Mouse (Mus musculus) lung, postnatal 0 days (tissue): Measurements from ENCODE around the gene B430218F22Rik. TPM values are rescaled to one million over a fixed set of nuclear protein-coding genes. Genes with fewer than 3 reads are reported as not detected.
"Not testable (repeated sequence)": the region's sequence is repeated elsewhere in the genome, so short reads cannot be mapped to it uniquely, and the experiment has no call there.

ENCODE experiments used
- ATAC-seq: fragments of 200-750 bp; cut with Nextera tagmentation; 2 replicates; pipeline ENCODE4 v1.8.0; 2017; ENCODE audit warnings: moderate library complexity
- DNase-seq: peaks from one replicate; pipeline ENCODE4 v3.0.0-alpha.2; 2016; ENCODE audit warnings: low spot score
- H3K27ac ChIP-seq: fragments of 300-500 bp; sonication (generic); 2 replicates; pipeline ENCODE4 v1.5.1; 2014; ENCODE audit warnings: antibody characterized with exemption, mild to moderate bottlenecking, low read length, mixed read lengths
- H3K27me3 ChIP-seq: fragments of 300-500 bp; sonication (generic); replicated peaks from 2 replicates; pipeline ENCODE4 v1.6.1; 2014; ENCODE audit warnings: low read length, mixed read lengths; ENCODE audit not compliant: insufficient read depth
- H3K36me3 ChIP-seq: fragments of 300-500 bp; sonication (generic); 2 replicates; pipeline ENCODE4 v1.6.1; 2014; ENCODE audit warnings: low read length, mixed read lengths; ENCODE audit not compliant: insufficient read depth
- H3K4me1 ChIP-seq: fragments of 300-500 bp; sonication (generic); 2 replicates; pipeline ENCODE4 v1.6.1; 2014; ENCODE audit warnings: antibody characterized with exemption, low read depth, low read length, mixed read lengths; ENCODE audit not compliant: insufficient read depth
- H3K4me2 ChIP-seq: fragments of 300-500 bp; sonication (generic); replicated peaks from 2 replicates; pipeline ENCODE4 v1.6.1; 2014; ENCODE audit warnings: low read depth, mild to moderate bottlenecking, low read length, moderate library complexity, mixed read lengths
- H3K4me3 ChIP-seq: fragments of 300-500 bp; sonication (generic); 2 replicates; pipeline ENCODE4 v1.5.1; 2014; ENCODE audit warnings: low read depth, low read length
- H3K9ac ChIP-seq: fragments of 300-500 bp; sonication (generic); replicated peaks from 2 replicates; pipeline ENCODE4 v1.6.1; 2014; ENCODE audit warnings: low read depth, mild to moderate bottlenecking
- H3K9me3 ChIP-seq: fragments of 300-500 bp; sonication (generic); 2 replicates; pipeline ENCODE4 v1.6.1; 2016; ENCODE audit warnings: low read length, mixed read lengths
- CTCF ChIP-seq: IDR thresholded peaks from 2 replicates; pipeline ENCODE4 v1.5.1; 2016; ENCODE audit warnings: antibody characterized with exemption, mild to moderate bottlenecking
- EP300 ChIP-seq: IDR thresholded peaks from 2 replicates; pipeline ENCODE4 v1.6.1; 2016; ENCODE audit warnings: antibody characterized with exemption, mild to moderate bottlenecking, control low read depth
- WGBS: fragments of 180-500 bp; shearing (Covaris S2); extraction: QIAGEN DNeasy Blood & Tissue Kit; methylation state at CpG from one replicate; pipeline ENCODE4 v1.1.7; 2014; 5-methylcytosine and 5-hydroxymethylcytosine counted together
- polyA plus RNA-seq: library from polyadenylated mRNA; unstranded; fragments of >200 nt; fragmentation: Nextera tagmentation; extraction: Ambion mirVana; gene quantifications from 2 replicates; pipeline ENCODE4 v1.2.1, GENCODE M21; 2015

Gene B430218F22Rik
- polyA plus RNA-seq, 1 experiment from 2014 or later: 0.41 TPM

- no peak overlapping the region for H3K27ac ChIP-seq
- 45% methylated on average over 1 of the region's 1 CpGs for WGBS
- H3K4me3 ChIP-seq: no peak overlapping the region
- DNase-seq: peak; percentile 21
- no peaks in the 10 kb centered on the region for H3K4me1 ChIP-seq
- no peak for ATAC-seq
- no peak overlapping the region for H3K4me2 ChIP-seq
- no peak overlapping the region for H3K9ac ChIP-seq
- H3K27me3 ChIP-seq: no peaks in the 10 kb centered on the region
- H3K9me3 ChIP-seq: no peaks in the 10 kb centered on the region
- TF ChIP-seq EP300 (no peak), CTCF (peak; percentile 84)
- peaks cover 20% of the 10 kb centered on the region; the same call in 1 of the 2 replicates for H3K36me3 ChIP-seq
These were observed 7.3 kb upstream of the B430218F22Rik start for GRCm38 (mm10) chr13:118379155-118379554.

- H3K9ac ChIP-seq: no peak overlapping the region
- ATAC-seq: peak; percentile 83
- H3K4me3 ChIP-seq: no peak overlapping the region
- no peaks in the 10 kb centered on the region for H3K27me3 ChIP-seq
- no peaks in the 10 kb centered on the region for H3K9me3 ChIP-seq
- H3K36me3 ChIP-seq: peaks cover 21% of the 10 kb centered on the region; the same call in 1 of the 2 replicates
- no peak overlapping the region for H3K27ac ChIP-seq
- TF ChIP-seq CTCF (no peak), EP300 (peak; percentile 77)
- peak; percentile 74 for DNase-seq
- H3K4me2 ChIP-seq: no peak overlapping the region
- H3K4me1 ChIP-seq: peaks cover under 1% of the 10 kb centered on the region; the same call in 1 of the 2 replicates
- 43% methylated on average over 10 of the region's 10 CpGs for WGBS
These were observed 6.0 kb upstream of the B430218F22Rik start for GRCm38 (mm10) chr13:118380381-118380780.

- peak; percentile 36 for ATAC-seq
- WGBS: 10% methylated on average over 10 of the region's 10 CpGs
- H3K4me1 ChIP-seq, H3K9me3 ChIP-seq, H3K9ac ChIP-seq, H3K36me3 ChIP-seq, H3K27ac ChIP-seq, H3K27me3 ChIP-seq, DNase-seq: not testable (repeated sequence)
- H3K4me2 ChIP-seq: peak overlapping the region; percentile 95
- H3K4me3 ChIP-seq: peak overlapping the region; percentile 98
These were observed 995 bp downstream of the B430218F22Rik start for GRCm38 (mm10) chr13:118387448-118387801.

GRCm38 (mm10) chr13:118395803-118396202 is 9.4 kb downstream of the B430218F22Rik start:
- Histone ChIP-seq H3K9me3 (no peaks in the 10 kb centered on the region), H3K27me3 (no peaks in the 10 kb centered on the region), H3K4me1 (no peaks in the 10 kb centered on the region), H3K36me3 (no peaks in the 10 kb centered on the region), H3K4me2 (no peak overlapping the region), H3K9ac (no peak overlapping the region), H3K27ac (no peak overlapping the region), H3K4me3 (no peak overlapping the region)
- DNase-seq (no peak), ATAC-seq (no peak)
- WGBS: 73% methylated on average over 3 of the region's 3 CpGs
- TF ChIP-seq EP300: no peak
- TF ChIP-seq CTCF: no peak

- no peak overlapping the region for H3K4me2 ChIP-seq
- TF ChIP-seq CTCF (no peak), EP300 (no peak)
- no peaks in the 10 kb centered on the region for H3K9me3 ChIP-seq
- no peaks in the 10 kb centered on the region for H3K36me3 ChIP-seq
- DNase-seq (no peak), ATAC-seq (no peak)
- no peaks in the 10 kb centered on the region for H3K27me3 ChIP-seq
- H3K9ac ChIP-seq: no peak overlapping the region
- H3K4me1 ChIP-seq: no peaks in the 10 kb centered on the region
- H3K4me3 ChIP-seq: no peak overlapping the region
- WGBS: 68% methylated on average over 6 of the region's 6 CpGs
- H3K27ac ChIP-seq: no peak overlapping the region
These were observed 13.9 kb downstream of the B430218F22Rik start for GRCm38 (mm10) chr13:118400340-118400739.

- no peaks in the 10 kb centered on the region for H3K27me3 ChIP-seq
These were observed 17.1 kb downstream of the B430218F22Rik start for GRCm38 (mm10) chr13:118403544-118403943.

More at GRCm38 (mm10) chr13:118403544-118403943, 17.1 kb downstream of the B430218F22Rik start:
- Histone ChIP-seq H3K36me3 (no peaks in the 10 kb centered on the region), H3K4me1 (no peaks in the 10 kb centered on the region), H3K9ac (no peak overlapping the region), H3K27ac (no peak overlapping the region), H3K9me3 (no peaks in the 10 kb centered on the region), H3K4me3 (no peak overlapping the region), H3K4me2 (no peak overlapping the region)
- ATAC-seq: no peak
- no peak for TF ChIP-seq EP300
- TF ChIP-seq CTCF: peak; percentile 65
- peak; percentile 76 for DNase-seq
